Mouse (Mus musculus) ovary, adult 18-20 months (tissue): ENCODE results near the gene Washc2.
A peak's percentile ranks its signal among the peaks of the same experiment; 100 is the strongest.

Experiments used
- DNase-seq: peaks from one replicate; pipeline ENCODE4 v3.0.0; 2022; ENCODE audit warnings: low spot score, mixed read lengths

The Washc2 gene

GRCm38 (mm10) chr6:116264018-116264651, 56.3 kb downstream of the Washc2 start, which contains the start of gene Zfand4:
Gene Zfand4, plus strand, starts transcription at chr6:116264222.
- peak; percentile 85 for DNase-seq

DNA sequence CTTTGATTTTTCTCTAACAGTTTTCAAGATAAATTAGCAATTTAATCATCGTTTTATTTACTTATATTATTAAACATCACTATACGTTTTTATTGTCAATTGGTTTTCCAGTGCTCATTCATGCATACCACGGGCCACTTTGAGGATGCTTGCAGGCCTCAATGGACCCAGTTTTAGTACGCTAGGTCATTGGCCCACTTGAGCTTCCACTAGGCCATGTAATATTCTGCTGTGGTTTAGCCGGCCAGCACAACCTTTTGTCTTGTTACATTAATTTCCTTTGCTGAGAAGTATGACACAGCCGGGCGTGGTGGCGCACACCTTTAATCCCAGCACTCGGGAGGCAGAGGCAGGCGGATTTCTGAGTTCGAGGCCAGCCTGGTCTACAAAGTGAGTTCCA, 57.0 kb downstream of the Washc2 start:
- no peak for DNase-seq

DNA sequence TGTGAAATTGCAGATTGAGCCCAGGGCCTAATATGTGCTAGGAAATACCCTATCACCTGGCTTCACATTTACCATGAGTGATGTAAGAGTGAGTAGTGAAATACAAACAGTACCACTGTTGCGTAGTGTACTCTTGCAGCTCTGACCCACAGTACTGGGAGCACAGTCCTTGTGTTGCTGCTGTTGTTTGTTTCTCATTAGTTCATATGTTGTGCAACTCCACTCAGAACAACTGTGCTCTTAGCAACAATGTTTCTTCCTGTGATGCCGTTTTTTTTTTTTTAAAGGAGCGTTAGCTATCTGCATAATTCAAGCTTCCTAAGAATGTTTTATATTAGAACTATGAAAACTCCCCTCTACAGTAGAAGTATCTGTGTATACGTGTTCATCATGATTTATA, 57.8 kb downstream of the Washc2 start:
- no peak for DNase-seq

GRCm38 (mm10) chr6:116266273-116267109, 58.7 kb downstream of the Washc2 start:
- DNase-seq = no peak

DNA sequence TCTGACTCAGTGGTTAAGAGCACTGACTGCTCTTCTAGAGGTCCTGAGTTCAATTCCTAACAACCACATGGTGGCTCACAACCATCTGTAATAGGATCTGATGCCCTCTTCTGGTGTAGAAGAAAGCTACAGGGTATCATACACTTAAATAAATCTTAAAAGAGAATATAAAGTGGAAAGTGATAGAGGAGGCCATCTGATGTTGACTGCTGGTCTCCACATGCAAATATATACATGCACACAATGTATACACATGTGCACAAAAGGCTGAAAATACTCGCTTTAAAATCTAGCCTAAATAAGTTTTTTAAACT, 59.2 kb downstream of the Washc2 start:
- DNase-seq = no peak

DNA sequence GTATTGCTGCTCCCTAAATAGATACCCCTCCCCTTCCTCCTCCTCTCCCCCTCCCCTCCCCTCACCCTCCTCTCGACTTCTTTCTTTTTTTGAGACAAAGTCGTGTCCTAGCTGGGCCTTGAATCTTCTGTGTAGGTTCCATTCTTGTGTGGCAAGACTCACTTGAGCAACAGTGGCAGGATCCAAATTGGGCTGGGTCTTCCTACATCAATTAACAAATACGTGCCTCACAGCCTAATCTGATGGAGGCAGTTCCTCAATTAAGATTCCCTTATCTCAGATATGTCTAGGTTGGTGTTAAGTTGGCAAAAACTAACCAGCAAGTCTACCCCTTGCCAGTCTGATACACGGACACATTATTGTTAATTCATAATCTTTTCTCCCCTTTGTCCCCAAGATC, 67.9 kb downstream of the Washc2 start:
- DNase-seq = no peak

- DNase-seq = no peak
These were observed 71.0 kb downstream of the Washc2 start for GRCm38 (mm10) chr6:116278679-116279317.

- DNase-seq = no peak
These were observed 73.2 kb downstream of the Washc2 start for GRCm38 (mm10) chr6:116281014-116281413.

- no peak for DNase-seq
These were observed 74.7 kb downstream of the Washc2 start for GRCm38 (mm10) chr6:116282546-116282945.

DNA sequence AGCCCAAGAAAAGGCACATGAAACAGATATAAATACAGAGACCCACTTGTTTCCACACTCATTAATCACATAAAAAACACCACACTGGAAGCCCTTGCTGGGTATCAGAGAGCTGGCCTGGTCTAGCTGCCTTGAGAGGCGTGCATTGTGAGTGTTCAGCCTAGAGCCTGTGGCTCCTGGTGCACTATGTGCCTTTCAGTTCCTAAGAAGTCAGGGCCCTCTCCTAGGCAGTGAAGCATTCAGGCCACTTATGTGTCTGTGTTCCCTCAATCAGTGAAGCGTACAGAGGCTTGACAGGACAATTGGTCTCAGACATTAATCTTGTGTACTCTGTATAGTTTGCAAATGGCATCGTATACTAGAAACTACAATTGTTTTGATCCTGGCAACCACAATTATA, 75.4 kb downstream of the Washc2 start:
- DNase-seq = no peak

GRCm38 (mm10) chr6:116286321-116286720, 78.5 kb downstream of the Washc2 start:
- DNase-seq = no peak

GRCm38 (mm10) chr6:116286870-116287575, 79.2 kb downstream of the Washc2 start:
- no peak for DNase-seq

DNA sequence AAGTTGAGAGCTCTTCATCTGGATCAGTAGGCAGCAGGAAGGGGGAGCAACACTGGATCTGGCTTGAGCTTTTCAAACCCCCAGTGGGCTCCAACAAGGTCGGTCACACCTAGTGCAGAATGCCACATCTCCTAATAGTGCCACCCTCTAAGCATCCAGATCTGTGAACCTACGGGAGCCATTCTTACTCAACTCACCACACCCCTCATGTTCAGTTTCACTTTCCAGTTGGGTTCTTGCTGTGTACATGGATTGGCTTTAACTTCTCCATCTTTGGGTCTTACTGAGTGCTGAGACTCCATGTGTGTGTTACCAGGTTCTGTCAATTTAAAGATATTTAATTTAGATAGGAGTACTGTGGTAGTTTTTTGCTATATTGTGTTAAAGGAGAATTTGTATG, 103.6 kb downstream of the Washc2 start:
- DNase-seq = no peak
